Mouse (Mus musculus) spleen, adult 2 months (tissue): ENCODE results near the gene Srm.

Experiments used
- CTCF ChIP-seq: fragments of 200-500 bp; IDR thresholded peaks from 2 replicates; pipeline ENCODE4 v1.5.1; 2011; ENCODE audit warnings: mild to moderate bottlenecking, inconsistent platforms; ENCODE audit not compliant: insufficient read depth, insufficient read length, insufficient replicate concordance; ENCODE audit errors: extremely low read depth
- POLR2A ChIP-seq: fragments of 200-500 bp; IDR thresholded peaks from 2 replicates; pipeline ENCODE4 v1.6.1; 2011; ENCODE audit warnings: low read depth, low read length, inconsistent platforms

- TF ChIP-seq CTCF (no peak), POLR2A (no peak)
Measured at GRCm38 (mm10) chr4:148604141-148604540, 12.8 kb downstream of the Srm start.
